Mouse (Mus musculus): Measurements from ENCODE around the gene Rufy1. TPM values are rescaled to one million over a fixed set of nuclear protein-coding genes. Genes with fewer than 3 reads are reported as not detected.

The Rufy1 gene
- total and polyA plus RNA-seq, 2 experiments from 2014 or later = 22.6 to 25.0 TPM

DNA sequence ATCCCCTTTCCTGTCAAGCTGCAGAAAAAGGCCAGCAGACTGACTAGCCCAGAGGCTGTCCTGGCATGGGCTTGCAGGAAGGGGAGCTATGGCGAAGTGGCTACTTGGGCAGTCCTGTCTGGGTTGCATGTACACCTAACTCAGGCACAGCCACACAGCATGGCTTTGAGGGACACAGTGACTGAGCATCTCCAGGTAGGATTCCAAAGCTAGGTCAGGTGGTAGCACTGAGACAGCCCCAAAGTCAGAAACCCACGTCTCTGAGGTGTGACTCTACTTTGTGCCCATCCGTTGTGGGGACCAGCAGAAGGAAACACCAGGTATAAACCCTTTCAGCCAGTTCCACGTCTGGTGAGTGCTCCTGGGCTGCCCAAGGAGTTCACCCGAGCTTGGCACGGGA is 37.6 kb downstream of the Rufy1 start:
- Histone ChIP-seq H3K4me1 (ENCODE audit: insufficient read depth) (no peaks in the 10 kb centered on the region), H3K36me3 (ENCODE audit: insufficient read depth) (peaks cover 83% of the 10 kb centered on the region), H3K9me3 (ENCODE audit: low read length) (no peaks in the 10 kb centered on the region), H3K4me3 (ENCODE audit: low read depth, low read length) (no peak overlapping the region), H3K27me3 (ENCODE audit: insufficient read depth, low read length) (no peaks in the 10 kb centered on the region), H3K27ac (ENCODE audit: low read depth, low read length) (no peak overlapping the region), H3K4me2 (ENCODE audit: low read depth) (no peak overlapping the region), H3K9ac (no peak overlapping the region)
- ATAC-seq (no peak), DNase-seq (no peak)
- no peak for TF ChIP-seq CTCF (IDR thresholded peaks at IDR 0.05; ENCODE audit: low read depth)
- WGBS = 89% methylated on average over 6 of the region's 6 CpGs

GRCm38 (mm10) chr11:50391272-50391960 is 39.5 kb downstream of the Rufy1 start:
- Histone ChIP-seq H3K27ac (ENCODE audit: low read depth, low read length) (no peak overlapping the region), H3K9ac (no peak overlapping the region), H3K36me3 (ENCODE audit: insufficient read depth) (peaks cover 82% of the 10 kb centered on the region), H3K9me3 (ENCODE audit: low read length) (no peaks in the 10 kb centered on the region), H3K4me2 (ENCODE audit: low read depth) (no peak overlapping the region), H3K4me1 (ENCODE audit: insufficient read depth) (no peaks in the 10 kb centered on the region), H3K27me3 (ENCODE audit: insufficient read depth, low read length) (no peaks in the 10 kb centered on the region), H3K4me3 (ENCODE audit: low read depth, low read length) (no peak overlapping the region)
- no peak for DNase-seq
- ATAC-seq = no peak
- no peak for TF ChIP-seq CTCF (IDR thresholded peaks at IDR 0.05; ENCODE audit: low read depth)
- 88% methylated on average over 4 of the region's 4 CpGs for WGBS

DNA sequence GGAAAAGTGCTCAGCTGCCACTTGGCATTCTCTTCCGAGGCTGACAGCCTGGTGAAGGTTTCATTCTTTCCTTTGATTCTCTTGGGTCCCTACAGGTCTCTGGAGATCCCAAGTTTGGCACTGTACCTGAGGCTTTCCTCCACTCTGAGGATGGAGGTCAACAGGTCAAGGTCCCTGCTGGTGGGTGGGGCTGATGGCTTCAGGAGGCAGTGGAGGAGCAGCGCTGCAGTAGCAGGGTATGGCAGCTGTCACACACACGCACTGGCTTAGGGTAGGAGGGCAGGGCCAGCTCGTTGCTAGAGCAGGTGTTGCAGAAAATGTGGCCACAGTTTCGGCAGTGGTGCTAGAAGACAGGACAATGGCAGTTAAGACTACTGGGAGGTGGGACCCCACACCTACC is 41.3 kb downstream of the Rufy1 start:
- ATAC-seq = no peak
- no peak for TF ChIP-seq CTCF (IDR thresholded peaks at IDR 0.05; ENCODE audit: low read depth)

DNA sequence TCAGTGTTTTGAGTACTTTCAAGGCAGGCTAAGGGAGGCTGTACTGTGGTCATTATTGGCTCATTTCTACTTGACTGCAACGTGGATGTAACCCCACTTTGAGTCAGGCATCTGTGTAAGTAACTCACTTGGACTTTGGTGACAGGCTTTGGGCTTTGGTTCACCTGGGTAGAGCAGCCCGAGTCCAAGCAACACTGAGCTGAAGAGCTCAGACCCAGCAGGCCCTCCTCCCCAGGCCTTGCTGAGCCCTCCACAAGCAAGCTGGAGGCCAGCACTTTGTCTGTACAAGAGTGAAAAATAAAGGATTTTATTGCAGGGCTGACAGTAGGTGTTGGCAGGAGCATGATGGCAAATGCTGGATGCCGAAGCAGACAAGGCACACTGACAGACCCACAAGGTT is 41.9 kb downstream of the Rufy1 start:
- peaks cover 79% of the 10 kb centered on the region for H3K36me3 ChIP-seq (ENCODE audit: insufficient read depth)
- H3K4me2 ChIP-seq (ENCODE audit: low read depth) = no peak overlapping the region
- WGBS = 73% methylated on average over 3 of the region's 3 CpGs
- no peaks in the 10 kb centered on the region for H3K27me3 ChIP-seq (ENCODE audit: insufficient read depth, low read length)
- no peak for TF ChIP-seq CTCF (IDR thresholded peaks at IDR 0.05; ENCODE audit: low read depth)
- H3K4me1 ChIP-seq (ENCODE audit: insufficient read depth) = no peaks in the 10 kb centered on the region
- ATAC-seq (no peak), DNase-seq (no peak)
- no peak overlapping the region for H3K27ac ChIP-seq (ENCODE audit: low read depth, low read length)
- H3K4me3 ChIP-seq (ENCODE audit: low read depth, low read length) = no peak overlapping the region
- H3K9me3 ChIP-seq (ENCODE audit: low read length) = no peaks in the 10 kb centered on the region
- H3K9ac ChIP-seq = no peak overlapping the region

More for the DNA sequence above, 41.3 kb downstream of the Rufy1 start:
- H3K4me1 ChIP-seq (ENCODE audit: insufficient read depth) = no peaks in the 10 kb centered on the region
- H3K36me3 ChIP-seq (ENCODE audit: insufficient read depth) = peaks cover 82% of the 10 kb centered on the region
- H3K27me3 ChIP-seq (ENCODE audit: insufficient read depth, low read length) = no peaks in the 10 kb centered on the region
- no peak overlapping the region for H3K9ac ChIP-seq
- 70% methylated on average over 5 of the region's 5 CpGs for WGBS
- no peak for DNase-seq
- H3K4me3 ChIP-seq (ENCODE audit: low read depth, low read length) = no peak overlapping the region
- no peaks in the 10 kb centered on the region for H3K9me3 ChIP-seq (ENCODE audit: low read length)
- no peak overlapping the region for H3K4me2 ChIP-seq (ENCODE audit: low read depth)
- no peak overlapping the region for H3K27ac ChIP-seq (ENCODE audit: low read depth, low read length)

DNA sequence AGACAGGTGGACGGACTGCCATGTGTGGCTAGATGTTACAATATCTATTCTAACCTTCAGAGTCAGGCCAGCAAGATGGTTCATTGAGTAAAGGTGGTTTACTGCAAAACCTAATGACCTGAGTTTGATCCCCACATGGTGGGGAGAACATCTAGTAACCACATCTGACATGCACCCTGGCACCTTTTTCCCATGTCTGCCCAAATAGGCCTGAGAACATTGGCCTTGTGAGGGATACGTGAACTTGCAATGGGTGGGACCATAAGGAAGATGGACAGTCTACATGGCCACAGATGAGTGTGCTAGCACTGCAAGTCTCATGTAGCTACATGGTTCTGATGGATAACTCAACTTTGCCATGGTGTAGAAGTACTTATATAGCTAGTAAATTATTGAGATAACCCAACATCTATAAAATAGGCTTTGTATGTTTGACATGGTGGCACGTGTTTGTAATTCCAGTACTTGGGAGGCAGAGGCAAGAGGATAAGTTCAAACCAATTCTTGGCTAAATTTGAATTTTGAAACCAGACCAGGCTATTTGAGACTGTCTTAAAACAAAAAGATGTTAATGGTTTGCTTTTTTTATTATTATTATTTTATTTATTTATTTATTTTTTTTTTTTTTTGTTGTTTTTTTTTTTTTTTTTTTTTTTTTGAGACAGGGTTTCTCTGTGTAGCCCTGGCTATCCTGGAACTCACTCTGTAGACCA is 42.6 kb downstream of the Rufy1 start:
- H3K27me3 ChIP-seq (ENCODE audit: insufficient read depth, low read length) = no peaks in the 10 kb centered on the region
- H3K4me2 ChIP-seq (ENCODE audit: low read depth) = no peak overlapping the region
- no peak overlapping the region for H3K27ac ChIP-seq (ENCODE audit: low read depth, low read length)
- WGBS = 96% methylated on average over 3 of the region's 3 CpGs
- DNase-seq = no peak
- no peak for TF ChIP-seq CTCF (IDR thresholded peaks at IDR 0.05; ENCODE audit: low read depth)
- H3K9ac ChIP-seq = no peak overlapping the region
- no peaks in the 10 kb centered on the region for H3K4me1 ChIP-seq (ENCODE audit: insufficient read depth)
- peaks cover 76% of the 10 kb centered on the region for H3K36me3 ChIP-seq (ENCODE audit: insufficient read depth)
- ATAC-seq = no peak
- no peaks in the 10 kb centered on the region for H3K9me3 ChIP-seq (ENCODE audit: low read length)
- no peak overlapping the region for H3K4me3 ChIP-seq (ENCODE audit: low read depth, low read length)

- WGBS = 87% methylated on average over 4 of the region's 4 CpGs
- TF ChIP-seq CTCF (IDR thresholded peaks at IDR 0.05; ENCODE audit: low read depth) = no peak
- peaks cover 75% of the 10 kb centered on the region for H3K36me3 ChIP-seq (ENCODE audit: insufficient read depth)
These were observed 43.2 kb downstream of the Rufy1 start for GRCm38 (mm10) chr11:50387697-50388096.

GRCm38 (mm10) chr11:50387167-50387679 is 43.7 kb downstream of the Rufy1 start:
- DNase-seq (peak; percentile 24), ATAC-seq (peak; percentile 12; the same call in 1 of the 2 replicates)
- Histone ChIP-seq H3K9me3 (ENCODE audit: low read length) (no peaks in the 10 kb centered on the region), H3K27ac (ENCODE audit: low read depth, low read length) (no peak overlapping the region), H3K4me3 (ENCODE audit: low read depth, low read length) (no peak overlapping the region), H3K27me3 (ENCODE audit: insufficient read depth, low read length) (no peaks in the 10 kb centered on the region), H3K4me2 (ENCODE audit: low read depth) (no peak overlapping the region), H3K4me1 (ENCODE audit: insufficient read depth) (no peaks in the 10 kb centered on the region), H3K36me3 (ENCODE audit: insufficient read depth) (peaks cover 74% of the 10 kb centered on the region), H3K9ac (no peak overlapping the region)
- 72% methylated on average over 3 of the region's 3 CpGs for WGBS
- no peak for TF ChIP-seq CTCF (IDR thresholded peaks at IDR 0.05; ENCODE audit: low read depth)

More at GRCm38 (mm10) chr11:50387697-50388096, 43.2 kb downstream of the Rufy1 start:
- DNase-seq (peak; percentile 17), ATAC-seq (peak; percentile 14; the same call in 1 of the 2 replicates)
- Histone ChIP-seq H3K27ac (ENCODE audit: low read depth, low read length) (no peak overlapping the region), H3K9me3 (ENCODE audit: low read length) (no peaks in the 10 kb centered on the region), H3K4me3 (ENCODE audit: low read depth, low read length) (no peak overlapping the region), H3K4me2 (ENCODE audit: low read depth) (no peak overlapping the region), H3K4me1 (ENCODE audit: insufficient read depth) (no peaks in the 10 kb centered on the region), H3K27me3 (ENCODE audit: insufficient read depth, low read length) (no peaks in the 10 kb centered on the region), H3K9ac (no peak overlapping the region)
